Mouse (Mus musculus): Measurements from ENCODE around the gene 4931409K22Rik. TPM values are rescaled to one million over a fixed set of nuclear protein-coding genes. Genes with fewer than 3 reads are reported as not detected.
A peak's percentile ranks its signal among the peaks of the same experiment; 100 is the strongest.

The 4931409K22Rik gene
- total and polyA plus RNA-seq, 3 experiments, result not detected

DNA sequence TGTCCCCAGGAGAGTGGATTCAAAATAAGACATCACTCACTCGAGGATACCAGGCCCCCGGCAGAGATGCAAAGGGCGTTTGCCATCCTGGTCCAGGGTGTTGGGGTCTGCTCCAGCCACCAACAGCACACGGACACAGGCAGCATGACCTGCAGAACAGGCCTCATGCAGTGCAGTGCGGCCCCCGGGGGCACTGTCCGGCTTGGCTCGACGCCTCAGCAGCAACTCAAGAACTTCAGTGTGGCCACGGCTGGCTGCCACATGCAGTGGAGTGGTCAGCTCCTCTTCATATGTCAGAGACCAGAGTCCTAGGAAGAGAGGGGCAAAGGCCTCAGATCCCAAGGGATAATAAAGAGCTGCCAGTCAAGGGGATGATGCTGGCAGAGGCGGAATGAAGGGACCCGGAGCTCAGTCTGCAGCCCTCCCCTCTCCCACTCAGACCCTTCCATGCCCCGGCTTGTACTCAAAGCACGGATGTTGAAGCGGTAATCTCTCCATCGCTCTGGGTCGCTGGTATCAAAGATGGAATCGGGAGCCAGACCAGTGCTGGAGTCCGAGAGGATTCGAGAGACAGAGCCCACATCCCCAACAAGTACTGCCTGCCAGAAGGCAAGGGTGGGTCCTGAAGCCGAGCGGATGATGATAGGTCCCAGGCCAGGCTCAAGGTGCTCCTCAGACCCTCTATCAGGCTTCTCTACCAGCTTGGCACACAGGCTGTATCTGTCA, 16.9 kb downstream of the 4931409K22Rik start:
- H3K4me3 ChIP-seq (replicated peaks in 1 of 3; ENCODE audit: low read depth in 2 of 3, low read length in 2 of 3, poor library complexity in 1 of 3), result no peak overlapping the region
- H3K9ac ChIP-seq (ENCODE audit: insufficient read depth, low read depth), result no peak overlapping the region
- no peak for DNase-seq (ENCODE audit: extremely low read depth)
- H3K36me3 ChIP-seq (replicated peaks in 1 of 2; ENCODE audit: control insufficient read depth in 1 of 2, insufficient read depth in 1 of 2, low read length in 1 of 2), result no peaks in the 10 kb centered on the region
- peaks cover 7 to 9% of the 10 kb centered on the region in 2 experiments for H3K4me1 ChIP-seq (ENCODE audit: control insufficient read depth in 1 of 2, insufficient read depth in 2 of 2)
- peaks cover 48% of the 10 kb centered on the region for H3K27me3 ChIP-seq (replicated peaks)
- TF ChIP-seq IRF4 (IDR thresholded peaks at IDR 0.05; ENCODE audit: low read depth, low read length) (no peak), ZKSCAN1 (IDR thresholded peaks at IDR 0.05; ENCODE audit: borderline replicate concordance, low read depth, low read length) (no peak), ETS1 (conservative IDR thresholded peaks at IDR 0.05; ENCODE audit: low read depth, low read length) (no peak), HCFC1 (IDR thresholded peaks at IDR 0.05; ENCODE audit: low read depth, low read length) (no peak), CTCF (conservative IDR thresholded peaks at IDR 0.05 in 1 of 2, IDR thresholded peaks at IDR 0.05 in 1 of 2; ENCODE audit: low read depth in 2 of 2, low read length in 2 of 2) (no peak), ZNF384 (IDR thresholded peaks at IDR 0.05; ENCODE audit: low read depth, low read length) (no peak), MAZ (IDR thresholded peaks at IDR 0.05; ENCODE audit: low read depth, low read length) (no peak), SMC3 (IDR thresholded peaks at IDR 0.05; ENCODE audit: low read depth, low read length) (no peak), NELFE (IDR thresholded peaks at IDR 0.05; ENCODE audit: low read depth, low read length) (no peak)
- no peak overlapping the region for H3K27ac ChIP-seq (ENCODE audit: insufficient read depth, low read depth)
- in situ Hi-C loops (cut with MboI; ENCODE audit: low pct_ligation_motif_present, low pct_unique_long_range_greater_than_20kb, low sequenced_read_pairs), result loop anchor here (10.0 kb wide), 1 partner anchor 115 kb away; no protein-coding TSS in a partner anchor
- no peak overlapping the region for H3K4me2 ChIP-seq (ENCODE audit: insufficient read depth, low read depth, poor library complexity, severe bottlenecking)
- no peaks in the 10 kb centered on the region for H3K79me2 ChIP-seq (replicated peaks; ENCODE audit: control insufficient read depth, extremely low read depth, insufficient read depth, poor library complexity, severe bottlenecking)
- no peaks in the 10 kb centered on the region for H3K9me3 ChIP-seq (replicated peaks; ENCODE audit: low read length)
- dilution Hi-C loops (cut with MboI; ENCODE audit: extremely low pct_ligation_motif_present, extremely low pct_unique_long_range_greater_than_20kb, low sequenced_read_pairs), result no loop called here

DNA sequence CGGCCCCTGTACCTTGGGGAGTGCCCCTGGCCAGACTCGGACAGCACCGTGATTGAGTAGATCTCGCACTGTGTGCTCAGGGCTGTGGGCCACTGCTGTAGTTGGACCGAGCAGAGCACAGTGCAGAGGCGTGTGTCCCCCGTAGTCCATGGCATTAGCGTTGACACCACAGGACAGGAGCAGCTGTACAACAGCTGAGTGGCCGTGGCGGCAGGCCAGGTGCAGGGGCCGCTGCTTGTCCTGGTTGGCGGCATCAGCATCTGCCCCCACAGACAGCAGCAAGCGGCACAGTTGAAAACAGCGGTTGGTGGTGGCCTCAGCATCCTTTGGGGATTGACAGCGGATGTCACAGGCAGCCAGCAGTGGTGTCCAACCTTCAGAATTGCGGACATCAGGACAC, 19.0 kb downstream of the 4931409K22Rik start:
- no peak for TF ChIP-seq ZNF384 (IDR thresholded peaks at IDR 0.05; ENCODE audit: low read depth, low read length)
- H3K79me2 ChIP-seq (replicated peaks; ENCODE audit: control insufficient read depth, extremely low read depth, insufficient read depth, poor library complexity, severe bottlenecking), result no peaks in the 10 kb centered on the region
- dilution Hi-C loops (cut with MboI; ENCODE audit: extremely low pct_ligation_motif_present, extremely low pct_unique_long_range_greater_than_20kb, low sequenced_read_pairs), result no loop called here
- H3K4me3 ChIP-seq (replicated peaks in 1 of 3; ENCODE audit: low read depth in 2 of 3, low read length in 2 of 3, poor library complexity in 1 of 3), result peak overlapping the region in 1 of 3 experiments; percentile 21
- DNase-seq (ENCODE audit: extremely low read depth), result no peak
- H3K9ac ChIP-seq (ENCODE audit: insufficient read depth, low read depth), result no peak overlapping the region
- H3K9me3 ChIP-seq (replicated peaks; ENCODE audit: low read length), result no peaks in the 10 kb centered on the region
- peaks cover 7 to 9% of the 10 kb centered on the region in 2 experiments for H3K4me1 ChIP-seq (ENCODE audit: control insufficient read depth in 1 of 2, insufficient read depth in 2 of 2)
- H3K4me2 ChIP-seq (ENCODE audit: insufficient read depth, low read depth, poor library complexity, severe bottlenecking), result no peak overlapping the region
- in situ Hi-C loops (cut with MboI; ENCODE audit: low pct_ligation_motif_present, low pct_unique_long_range_greater_than_20kb, low sequenced_read_pairs), result loop anchor here (10.0 kb wide), 1 partner anchor 117 kb away; no protein-coding TSS in a partner anchor
- H3K27me3 ChIP-seq (replicated peaks), result peaks cover 54% of the 10 kb centered on the region
- H3K27ac ChIP-seq (ENCODE audit: insufficient read depth, low read depth), result no peak overlapping the region
- no peaks in the 10 kb centered on the region for H3K36me3 ChIP-seq (replicated peaks in 1 of 2; ENCODE audit: control insufficient read depth in 1 of 2, insufficient read depth in 1 of 2, low read length in 1 of 2)

DNA sequence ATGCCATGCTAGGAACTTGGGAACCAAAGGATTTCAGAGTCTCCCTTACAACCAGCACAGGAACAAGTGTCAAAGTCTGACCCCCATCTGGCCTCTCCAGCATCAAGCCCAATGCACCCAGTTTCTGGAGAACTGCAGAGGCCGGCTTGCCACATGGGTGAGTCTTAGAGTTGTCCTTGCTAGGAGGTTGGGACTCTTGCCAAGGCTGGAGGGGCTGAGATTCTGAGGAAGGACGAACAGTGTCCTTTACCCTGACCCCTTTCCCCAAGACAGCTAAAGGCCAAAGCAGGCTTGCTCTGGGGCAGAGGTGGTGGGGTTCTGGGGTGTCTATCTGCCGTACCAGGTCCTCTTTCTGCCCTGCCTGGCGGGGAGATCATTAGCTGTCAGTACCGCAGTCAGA, 20.1 kb downstream of the 4931409K22Rik start:
- no peaks in the 10 kb centered on the region for H3K36me3 ChIP-seq (replicated peaks in 1 of 2; ENCODE audit: control insufficient read depth in 1 of 2, insufficient read depth in 1 of 2, low read length in 1 of 2)
- no peak for TF ChIP-seq POLR2AphosphoS2 (IDR thresholded peaks at IDR 0.05; ENCODE audit: low read depth, low read length)
- TF ChIP-seq ZNF384 (IDR thresholded peaks at IDR 0.05; ENCODE audit: low read depth, low read length), result no peak
- TF ChIP-seq CHD1 (IDR thresholded peaks at IDR 0.05; ENCODE audit: low read depth, low read length), result no peak
- no peak for TF ChIP-seq SIN3A (IDR thresholded peaks at IDR 0.05; ENCODE audit: low read length)
- no peak for TF ChIP-seq ETS1 (conservative IDR thresholded peaks at IDR 0.05; ENCODE audit: low read depth, low read length)
- TF ChIP-seq E2F4 (IDR thresholded peaks at IDR 0.05; ENCODE audit: insufficient replicate concordance, low read depth, low read length), result no peak
- TF ChIP-seq ZC3H11A (IDR thresholded peaks at IDR 0.05; ENCODE audit: low read depth, low read length), result no peak
- TF ChIP-seq HCFC1 (IDR thresholded peaks at IDR 0.05; ENCODE audit: low read depth, low read length), result no peak
- H3K9ac ChIP-seq (ENCODE audit: insufficient read depth, low read depth), result no peak overlapping the region
- H3K79me2 ChIP-seq (replicated peaks; ENCODE audit: control insufficient read depth, extremely low read depth, insufficient read depth, poor library complexity, severe bottlenecking), result no peaks in the 10 kb centered on the region
- no peak overlapping the region for H3K4me3 ChIP-seq (replicated peaks in 1 of 3; ENCODE audit: low read depth in 2 of 3, low read length in 2 of 3, poor library complexity in 1 of 3)
- dilution Hi-C loops (cut with MboI; ENCODE audit: extremely low pct_ligation_motif_present, extremely low pct_unique_long_range_greater_than_20kb, low sequenced_read_pairs) (no loop called here), in situ Hi-C loops (cut with MboI; ENCODE audit: low pct_ligation_motif_present, low pct_unique_long_range_greater_than_20kb, low sequenced_read_pairs) (loop anchor here (10.0 kb wide), 1 partner anchor 118 kb away; no protein-coding TSS in a partner anchor)
- no peak overlapping the region for H3K27ac ChIP-seq (ENCODE audit: insufficient read depth, low read depth)
- H3K4me2 ChIP-seq (ENCODE audit: insufficient read depth, low read depth, poor library complexity, severe bottlenecking), result no peak overlapping the region
- peaks cover 7 to 9% of the 10 kb centered on the region in 2 experiments for H3K4me1 ChIP-seq (ENCODE audit: control insufficient read depth in 1 of 2, insufficient read depth in 2 of 2)
- peaks cover 62% of the 10 kb centered on the region for H3K27me3 ChIP-seq (replicated peaks)
- H3K9me3 ChIP-seq (replicated peaks; ENCODE audit: low read length), result no peaks in the 10 kb centered on the region
- DNase-seq (ENCODE audit: extremely low read depth), result no peak

All from CH12.LX (cell line).